Mouse (Mus musculus): Measurements from ENCODE around the gene Noxa1. TPM values are rescaled to one million over a fixed set of nuclear protein-coding genes. Genes with fewer than 3 reads are reported as not detected.

The Noxa1 gene
- 0.24 TPM for polyA plus RNA-seq (2017; shearing (Covaris generic))

DNA sequence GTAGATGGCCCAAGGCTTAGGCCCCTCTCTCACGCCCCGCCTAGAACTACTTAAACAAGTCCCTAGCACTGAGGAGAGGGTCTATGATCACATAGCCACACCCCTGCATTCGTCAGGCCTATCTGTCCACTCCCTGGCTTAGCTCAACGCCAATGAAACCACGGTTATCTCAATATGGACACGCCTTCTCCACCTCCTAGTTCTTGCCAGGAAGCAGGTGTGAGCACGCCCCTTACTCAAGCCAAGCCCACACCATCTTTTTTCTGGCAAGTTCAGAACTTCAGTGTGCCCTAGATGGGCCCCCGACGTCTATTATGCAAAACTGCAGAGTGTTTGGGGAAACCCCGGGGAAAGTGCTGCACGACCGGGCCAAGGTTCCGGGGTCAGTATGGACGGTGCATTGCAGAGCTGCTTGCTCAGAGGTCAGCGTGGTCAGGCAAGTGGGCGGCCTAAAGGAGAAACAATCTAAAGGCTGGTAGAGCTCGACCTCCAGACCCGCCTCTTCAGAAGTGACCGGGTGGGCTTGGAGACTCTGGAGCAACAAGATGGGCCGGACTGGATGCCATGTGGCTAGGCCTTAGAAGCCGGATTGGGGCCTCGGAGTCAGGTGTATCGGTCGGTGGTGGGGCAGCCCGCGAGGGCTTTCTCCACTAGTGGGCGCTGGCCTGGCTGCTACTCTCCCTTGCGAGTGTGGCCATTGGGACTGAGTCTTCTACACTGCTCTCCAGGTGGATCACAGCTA is at the start of gene Noxa1:
Noxa1 (minus strand) TSS at position 41 of the 742 bp plus-strand sequence.

DNA sequence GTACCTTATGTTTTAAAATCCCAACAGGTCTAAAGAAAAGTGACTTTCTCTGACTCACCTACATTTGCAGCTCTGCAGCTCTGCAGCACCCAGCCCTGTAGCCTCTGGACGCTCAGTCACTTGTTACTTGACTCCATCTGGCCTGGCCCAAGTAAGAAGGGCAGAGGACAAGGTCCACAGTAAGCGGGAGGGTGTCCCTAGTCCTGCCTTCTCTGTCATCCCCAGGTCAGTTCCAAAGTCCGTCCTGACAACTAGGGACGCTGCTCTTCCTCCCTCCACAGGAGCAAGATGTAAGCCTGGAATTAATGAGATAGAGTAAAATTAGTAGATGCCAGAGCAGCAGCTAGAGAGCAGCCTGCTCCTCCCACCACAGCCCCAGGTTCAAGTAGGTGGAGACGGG is 14.9 kb downstream of the Noxa1 start, which contains the start of gene Entpd8:
Entpd8 (plus strand) TSS at position 229 of the 400 bp plus-strand sequence.

DNA sequence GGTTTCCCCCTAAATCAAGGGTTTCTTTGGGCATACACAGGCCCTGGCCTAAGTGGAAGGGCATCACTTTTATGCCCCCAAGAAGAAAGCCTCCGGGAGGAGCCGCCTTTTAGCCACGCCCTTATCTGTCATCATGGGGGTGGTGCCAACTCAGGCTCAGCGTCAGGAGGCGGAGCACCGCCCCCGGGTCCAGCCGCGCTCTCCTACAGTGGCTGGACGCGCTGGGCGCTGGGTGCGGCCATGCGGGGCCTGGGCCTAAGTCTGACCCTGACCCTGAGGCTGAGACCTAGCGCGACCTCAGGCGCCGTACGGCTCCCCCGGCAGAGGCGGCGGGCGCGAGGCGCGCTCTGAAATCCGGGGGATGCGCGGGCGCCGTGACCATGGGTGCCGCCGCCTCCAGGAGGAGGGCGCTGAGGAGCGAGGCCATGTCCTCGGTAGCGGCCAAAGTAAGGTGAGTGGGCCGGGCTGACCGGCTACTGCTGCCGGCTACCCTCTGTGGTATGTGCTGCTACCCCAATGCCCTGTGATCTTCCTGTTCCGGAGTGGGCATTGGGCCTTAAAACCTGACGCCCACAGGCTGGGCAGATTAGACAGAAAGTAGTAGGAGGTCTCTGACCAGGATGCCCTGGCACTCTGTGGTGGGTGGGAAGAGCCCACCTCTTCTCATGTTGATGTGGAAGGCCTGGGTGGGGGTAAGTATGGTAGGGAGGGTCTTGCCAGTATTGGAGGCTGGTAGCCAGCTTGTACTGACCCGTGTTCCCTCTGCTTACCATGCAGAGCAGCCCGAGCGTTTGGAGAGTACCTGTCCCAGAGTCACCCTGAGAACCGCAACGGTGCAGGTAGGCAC is 40.5 kb downstream of the Noxa1 start, which contains the start of gene Nsmf:
Nsmf (plus strand) TSS at position 135 of the 847 bp plus-strand sequence.

Other genes starting within 250 kb of the Noxa1 start
- gene Ehmt1, start 175.5 kb downstream of the Noxa1 start, polyA plus RNA-seq (2017; shearing (Covaris generic)): 41.2 TPM
- gene Arrdc1, start 159.9 kb downstream of the Noxa1 start, polyA plus RNA-seq (2017; shearing (Covaris generic)): 173 TPM
- 16.1 TPM for gene Zmynd19, start 145.4 kb downstream of the Noxa1 start, polyA plus RNA-seq (2017; shearing (Covaris generic))
- 13.5 TPM for gene Dph7, start 132.7 kb downstream of the Noxa1 start, polyA plus RNA-seq (2017; shearing (Covaris generic))
- 74.5 TPM for gene Mrpl41, start 120.1 kb downstream of the Noxa1 start, polyA plus RNA-seq (2017; shearing (Covaris generic))
- 77.5 TPM for gene Pnpla7, start 119.1 kb downstream of the Noxa1 start, polyA plus RNA-seq (2017; shearing (Covaris generic))
- 26.2 TPM for gene Nsmf, start 40.8 kb downstream of the Noxa1 start, polyA plus RNA-seq (2017; shearing (Covaris generic))
- gene Entpd8, start 14.8 kb downstream of the Noxa1 start, polyA plus RNA-seq (2017; shearing (Covaris generic)): not detected
- 8.6 TPM for gene Nrarp, start 85.6 kb upstream of the Noxa1 start, polyA plus RNA-seq (2017; shearing (Covaris generic))
- gene Tor4a, start 101.7 kb upstream of the Noxa1 start, polyA plus RNA-seq (2017; shearing (Covaris generic)): 32.6 TPM
- gene Nelfb, start 116.3 kb upstream of the Noxa1 start, polyA plus RNA-seq (2017; shearing (Covaris generic)): 86.6 TPM
- 0.68 TPM for gene Stpg3, start 119.5 kb upstream of the Noxa1 start, polyA plus RNA-seq (2017; shearing (Covaris generic))
- gene Fam166a, start 123.6 kb upstream of the Noxa1 start, polyA plus RNA-seq (2017; shearing (Covaris generic)): not detected
- gene Tubb4b, start 129.6 kb upstream of the Noxa1 start, polyA plus RNA-seq (2017; shearing (Covaris generic)): 119 TPM
- gene Slc34a3, start 139.2 kb upstream of the Noxa1 start, polyA plus RNA-seq (2017; shearing (Covaris generic)): not detected
- gene Rnf224, start 141.6 kb upstream of the Noxa1 start, polyA plus RNA-seq (2017; shearing (Covaris generic)): not detected
- not detected for gene Rnf208, start 147.1 kb upstream of the Noxa1 start, polyA plus RNA-seq (2017; shearing (Covaris generic))
- gene Cysrt1, start 147.3 kb upstream of the Noxa1 start, polyA plus RNA-seq (2017; shearing (Covaris generic)): not detected
- gene AL732309.1, start 151.7 kb upstream of the Noxa1 start, polyA plus RNA-seq (2017; shearing (Covaris generic)): 5.2 TPM
- gene Tmem203, start 160.3 kb upstream of the Noxa1 start, polyA plus RNA-seq (2017; shearing (Covaris generic)): 13.5 TPM
- 25.6 TPM for gene Tprn, start 167.5 kb upstream of the Noxa1 start, polyA plus RNA-seq (2017; shearing (Covaris generic))
- 64.4 TPM for gene Ssna1, start 177.3 kb upstream of the Noxa1 start, polyA plus RNA-seq (2017; shearing (Covaris generic))
- 76.4 TPM for gene Anapc2, start 177.3 kb upstream of the Noxa1 start, polyA plus RNA-seq (2017; shearing (Covaris generic))
- gene Tmem210, start 193.0 kb upstream of the Noxa1 start, polyA plus RNA-seq (2017; shearing (Covaris generic)): 0.91 TPM
- not detected for gene Lrrc26, start 194.8 kb upstream of the Noxa1 start, polyA plus RNA-seq (2017; shearing (Covaris generic))
- not detected for gene Grin1, start 224.0 kb upstream of the Noxa1 start, polyA plus RNA-seq (2017; shearing (Covaris generic))
- 25.5 TPM for gene Man1b1, start 237.2 kb upstream of the Noxa1 start, polyA plus RNA-seq (2017; shearing (Covaris generic))